Comparison of ENCODE assay signal across 23 mouse cellular contexts in genomic region chr11:73228881-73229280, GRCm38 (mm10). TPM values are rescaled to one million over a fixed set of nuclear protein-coding genes. Genes with fewer than 3 reads are reported as not detected.
"Had no signal": no experiment of that assay in that cellular context is flagged by ENCODE, and none has a peak within 500 bp of the region (broad histone marks: within the 10 kb centered on the region; RNA-seq: fewer than 3 reads in every experiment).

No protein-coding gene starts in this region.

- H3K9ac ChIP-seq: lung, embryonic 14.5 days; midbrain, embryonic 12.5 days; neural tube, embryonic 13.5 days; neural tube, embryonic 15.5 days had no signal

- DNase-seq: lung, embryonic 14.5 days; lung, postnatal 10 days; lung, postnatal 4 days; midbrain, embryonic 14.5 days; retina, postnatal 1 day; right cerebral cortex, adult 18-20 months; right cerebral cortex, postnatal 25 days; right cerebral cortex, postnatal 4 days; spleen, adult 18-20 months; thymus, adult 18-20 months; thymus, postnatal 14 days; thymus, postnatal 36 days had no signal

- H3K4me1 ChIP-seq: midbrain, embryonic 10.5 days; midbrain, embryonic 12.5 days; neural tube, embryonic 13.5 days; neural tube, embryonic 15.5 days had no signal

- H3K27ac ChIP-seq: midbrain, embryonic 10.5 days; midbrain, embryonic 12.5 days; neural tube, embryonic 13.5 days; neural tube, embryonic 15.5 days had no signal

- H3K9me3 ChIP-seq: midbrain, embryonic 12.5 days; neural tube, embryonic 13.5 days had no signal

- H3K36me3 ChIP-seq: midbrain, embryonic 10.5 days; midbrain, embryonic 12.5 days; neural tube, embryonic 13.5 days; neural tube, embryonic 15.5 days had no signal

- H3K4me2 ChIP-seq: lung, embryonic 14.5 days; midbrain, embryonic 12.5 days; neural tube, embryonic 13.5 days; neural tube, embryonic 15.5 days had no signal

- H3K27me3 ChIP-seq: midbrain, embryonic 12.5 days; neural tube, embryonic 13.5 days; neural tube, embryonic 15.5 days had no signal

- ATAC-seq: midbrain, embryonic 16.5 days had no signal

- H3K4me3 ChIP-seq: midbrain, embryonic 10.5 days; midbrain, embryonic 12.5 days; myocyte; neural tube, embryonic 13.5 days; neural tube, embryonic 15.5 days had no signal

RNA-seq across cellular contexts. Expression of gene Trpv1, which starts 5.2 kb away (rescaled TPM):
- total RNA-seq: megakaryocyte, adult 5-6 weeks; megakaryocyte-erythroid progenitor cell, adult 5-6 weeks had no signal
- polyA plus RNA-seq: lung, embryonic 14.5 days; midbrain, embryonic 10.5 days; midbrain, embryonic 12.5 days; midbrain, embryonic 14.5 days; neural tube, embryonic 11.5 days; stomach, embryonic 16.5 days; thymus, postnatal 0 days had no signal

RNA-seq across cellular contexts. Expression of gene Trpv3, which starts 38.3 kb away (rescaled TPM):
- total RNA-seq: megakaryocyte, adult 5-6 weeks; megakaryocyte-erythroid progenitor cell, adult 5-6 weeks had no signal
- polyA plus RNA-seq: midbrain, embryonic 10.5 days had no signal
